Mouse (Mus musculus): ENCODE data around the gene Scn5a. TPM values are rescaled to one million over a fixed set of nuclear protein-coding genes. Genes with fewer than 3 reads are reported as not detected.

Gene Scn5a
- total RNA-seq, 2 experiments from 2014 or later: 0.39 to 0.45 TPM

GRCm38 (mm10) chr9:119564803-119565202 lies 14.0 kb downstream of the Scn5a start:
- DNase-seq: no peak

GRCm38 (mm10) chr9:119563617-119564016 lies 15.2 kb downstream of the Scn5a start:
- no peak for DNase-seq

GRCm38 (mm10) chr9:119562256-119562655 lies 16.6 kb downstream of the Scn5a start:
- no peak for DNase-seq

- DNase-seq: peak; percentile 44
These were observed 17.1 kb downstream of the Scn5a start for GRCm38 (mm10) chr9:119561746-119562145.

GRCm38 (mm10) chr9:119559537-119560276 lies 19.1 kb downstream of the Scn5a start:
- DNase-seq: no peak

- DNase-seq: peak; percentile 63
These were observed 20.5 kb downstream of the Scn5a start for GRCm38 (mm10) chr9:119558119-119558854.

- DNase-seq: no peak
These were observed 22.8 kb downstream of the Scn5a start for GRCm38 (mm10) chr9:119556043-119556442.

GRCm38 (mm10) chr9:119547528-119547927 lies 31.3 kb downstream of the Scn5a start:
- no peak for DNase-seq

GRCm38 (mm10) chr9:119547128-119547527 lies 31.7 kb downstream of the Scn5a start:
- DNase-seq: no peak

- DNase-seq: no peak
These were observed 38.1 kb downstream of the Scn5a start for GRCm38 (mm10) chr9:119540726-119541125.

GRCm38 (mm10) chr9:119537823-119538222 lies 41.0 kb downstream of the Scn5a start:
- peak; percentile 14 for DNase-seq

- DNase-seq: no peak
These were observed 47.0 kb downstream of the Scn5a start for GRCm38 (mm10) chr9:119531684-119532417.

- DNase-seq: no peak
These were observed 54.3 kb downstream of the Scn5a start for GRCm38 (mm10) chr9:119524511-119524910.

GRCm38 (mm10) chr9:119523301-119523700 lies 55.5 kb downstream of the Scn5a start:
- peak; percentile 56 for DNase-seq

GRCm38 (mm10) chr9:119519116-119519515 lies 59.7 kb downstream of the Scn5a start:
- no peak for DNase-seq

- DNase-seq: no peak
These were observed 60.6 kb downstream of the Scn5a start for GRCm38 (mm10) chr9:119518177-119518576.

GRCm38 (mm10) chr9:119517467-119517866 lies 61.3 kb downstream of the Scn5a start:
- DNase-seq: no peak

- DNase-seq: no peak
These were observed 62.0 kb downstream of the Scn5a start for GRCm38 (mm10) chr9:119516815-119517214.

- DNase-seq: no peak
These were observed 63.4 kb downstream of the Scn5a start for GRCm38 (mm10) chr9:119515454-119515853.

- no peak for DNase-seq
These were observed 63.8 kb downstream of the Scn5a start for GRCm38 (mm10) chr9:119514986-119515385.

GRCm38 (mm10) chr9:119513816-119514215 lies 65.0 kb downstream of the Scn5a start:
- no peak for DNase-seq

GRCm38 (mm10) chr9:119512993-119513392 lies 65.8 kb downstream of the Scn5a start:
- DNase-seq: no peak

GRCm38 (mm10) chr9:119510902-119511301 lies 67.9 kb downstream of the Scn5a start:
- no peak for DNase-seq

Data from adrenal gland, postnatal 10 days (tissue).